Mouse (Mus musculus) c-Kit-positive CD71-positive TER-119-negative erythroid progenitor cells, embryonic 14.5 days (primary cell): ENCODE measurements at regions not wholly inside any gene's neighbourhood (a gene's known extent, or its start where the extent isn't known, plus 50 kb on each side); places are given as distances from the start of the nearest gene placed in this dataset.

ENCODE experiments used
- DNase-seq: peaks from one replicate; pipeline ENCODE4 v3.0.0-alpha.2; 2013; ENCODE audit warnings: low read depth

GRCm38 (mm10) chr13:115425610-115426562 is 324.1 kb upstream of the Itga1 start:
- DNase-seq, result no peak

DNA sequence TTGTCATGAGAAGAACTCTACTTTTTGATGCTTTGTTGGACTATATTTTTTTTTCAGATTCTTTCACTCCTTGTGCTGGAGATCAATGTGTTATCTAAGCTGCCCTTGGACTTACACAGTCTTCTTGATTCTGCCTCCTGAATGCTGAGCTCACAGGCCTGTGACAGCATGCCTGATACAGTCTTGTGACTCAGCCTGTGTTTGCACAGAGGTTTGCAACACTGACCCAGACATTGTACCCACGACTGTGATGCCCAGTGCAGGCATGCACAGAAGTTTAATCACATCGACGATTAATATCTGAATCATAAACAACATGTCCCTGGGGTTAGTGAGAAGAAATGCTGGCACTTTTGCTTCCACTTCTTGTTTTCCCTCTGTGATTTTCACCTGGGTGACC is 322.0 kb upstream of the Itga1 start:
- DNase-seq, result no peak

GRCm38 (mm10) chr13:115421483-115421882 is 319.7 kb upstream of the Itga1 start:
- DNase-seq, result no peak

- no peak for DNase-seq
These were observed 316.1 kb upstream of the Itga1 start for GRCm38 (mm10) chr13:115417829-115418228.

GRCm38 (mm10) chr13:115413721-115414531 is 312.2 kb upstream of the Itga1 start:
- no peak for DNase-seq

GRCm38 (mm10) chr13:115405916-115406315 is 304.2 kb upstream of the Itga1 start:
- DNase-seq, result no peak

DNA sequence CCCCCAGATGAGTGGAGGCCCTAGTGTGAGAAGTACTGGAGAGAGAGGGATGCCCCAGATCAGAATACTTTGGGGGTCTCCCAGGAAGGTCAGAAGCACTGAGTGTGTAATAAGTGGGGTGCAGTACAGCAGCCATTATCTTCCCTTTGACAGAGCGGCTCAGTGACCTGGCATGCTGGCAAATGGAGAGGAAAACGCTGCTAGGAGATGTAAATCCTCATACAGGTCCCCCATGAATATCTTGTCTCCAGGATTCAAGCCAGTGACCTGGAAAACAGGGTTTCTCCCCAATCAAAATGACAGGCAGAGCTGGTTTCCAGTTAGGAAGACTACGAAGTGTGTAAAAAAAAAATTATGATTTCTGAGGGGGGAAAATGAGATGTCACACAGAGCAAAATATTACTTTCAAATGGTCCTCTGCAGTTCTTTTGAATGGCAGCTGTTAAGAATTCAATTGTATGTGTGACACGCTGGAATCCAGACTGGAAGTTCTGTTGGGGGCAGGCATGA is 299.0 kb upstream of the Itga1 start:
- DNase-seq, result no peak

DNA sequence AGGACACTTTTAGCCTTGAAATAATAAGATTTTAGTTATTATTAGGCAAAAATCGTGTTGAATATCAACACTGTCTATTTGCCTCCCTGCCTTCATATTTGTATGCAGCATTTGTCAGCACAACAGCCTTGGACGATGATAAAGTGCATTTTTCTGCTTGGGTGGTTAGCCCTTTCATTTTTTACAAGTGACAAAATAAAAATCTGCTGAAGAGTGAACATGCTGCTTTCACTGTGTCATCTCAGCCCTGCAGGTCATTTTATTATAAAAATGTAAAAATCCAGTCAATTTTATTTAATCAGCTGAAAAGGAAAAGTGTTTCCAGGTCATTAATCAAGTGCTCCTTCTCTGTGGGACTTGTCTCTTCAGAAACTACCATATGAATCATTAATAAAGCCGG is 277.9 kb upstream of the Itga1 start:
- no peak for DNase-seq

DNA sequence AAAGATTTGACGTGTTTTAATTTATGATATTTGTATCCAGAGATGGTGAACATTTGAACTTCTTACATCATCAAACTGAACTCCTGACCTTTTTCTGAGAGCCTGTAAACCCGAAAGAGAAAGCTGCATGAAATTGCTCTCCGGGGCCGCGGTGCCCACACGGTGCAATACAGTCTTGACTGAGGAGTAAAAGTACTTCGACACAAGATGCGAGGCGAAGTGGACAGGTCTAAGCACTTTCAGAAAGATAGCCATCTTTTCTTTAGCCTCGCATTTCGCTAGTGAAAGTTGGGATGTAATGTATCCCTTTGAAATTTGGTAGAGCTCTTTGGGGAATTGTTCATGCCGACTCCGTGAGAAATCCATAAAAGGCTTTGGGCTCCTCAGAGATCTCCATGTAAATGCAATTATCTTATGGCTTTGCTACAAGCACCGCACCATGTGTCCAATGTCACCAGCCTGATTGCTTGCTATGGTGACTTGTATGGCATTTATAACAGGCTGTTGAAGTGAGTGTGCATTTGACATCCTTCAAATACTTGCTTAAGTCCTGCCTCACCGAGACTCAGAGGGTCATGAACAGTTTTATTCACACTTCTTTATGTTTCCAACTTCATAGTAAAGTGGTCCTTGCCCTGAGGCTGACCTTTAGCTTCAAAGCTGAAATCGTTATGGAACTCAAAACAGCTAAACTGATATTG is 274.6 kb upstream of the Itga1 start:
- no peak for DNase-seq

GRCm38 (mm10) chr13:115361457-115361856 is 259.7 kb upstream of the Itga1 start:
- DNase-seq, result no peak

GRCm38 (mm10) chr13:115347022-115347398 is 245.2 kb upstream of the Itga1 start:
- DNase-seq, result no peak

DNA sequence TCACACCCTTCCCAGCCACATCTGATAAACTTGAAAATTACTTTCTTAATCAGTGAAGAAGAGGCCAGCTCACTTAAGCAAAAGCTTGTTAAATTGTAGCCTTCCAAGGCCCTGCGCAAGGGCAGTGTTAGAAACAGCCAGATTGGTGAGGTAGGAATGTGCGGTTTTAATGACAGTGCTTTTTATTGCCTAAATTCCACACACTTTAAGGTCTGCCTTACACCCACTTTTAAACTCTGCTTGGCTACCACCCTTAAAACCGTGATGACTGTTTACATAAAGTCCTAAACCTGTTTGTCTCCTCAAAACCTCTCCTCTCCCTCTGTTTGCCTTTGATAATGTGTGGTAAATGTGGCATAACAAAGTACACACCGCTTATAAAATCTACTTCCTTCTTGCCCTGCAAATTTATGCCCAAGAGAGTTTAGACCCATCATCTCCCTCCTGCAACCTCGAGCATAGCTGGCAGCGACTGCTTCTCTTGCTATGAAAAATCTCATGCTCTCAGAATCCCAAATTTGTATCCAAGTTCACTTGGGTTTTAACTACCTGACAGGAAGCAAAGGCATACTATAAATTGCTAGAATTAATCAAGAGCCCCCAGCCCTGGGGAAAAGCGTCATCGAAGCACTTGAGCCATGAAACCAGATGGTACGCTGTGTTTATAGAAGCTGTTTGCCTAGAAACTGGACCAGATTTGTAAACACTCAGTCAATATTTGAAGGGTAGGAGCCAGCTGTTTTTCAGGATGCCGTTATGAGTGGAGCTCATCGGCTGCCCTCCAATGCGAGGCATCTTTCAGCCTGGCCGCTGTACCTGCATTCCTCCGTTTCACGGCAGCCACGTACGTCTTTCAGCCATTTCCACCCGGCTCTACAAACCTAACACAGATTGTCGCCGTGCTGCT is 244.6 kb upstream of the Itga1 start:
- no peak for DNase-seq

GRCm38 (mm10) chr13:115329000-115329960 is 227.5 kb upstream of the Itga1 start:
- DNase-seq, result no peak

GRCm38 (mm10) chr13:115326294-115326693 is 224.5 kb upstream of the Itga1 start:
- no peak for DNase-seq

GRCm38 (mm10) chr13:115316681-115317080 is 214.9 kb upstream of the Itga1 start:
- DNase-seq, result no peak

GRCm38 (mm10) chr13:115308586-115308985 is 206.8 kb upstream of the Itga1 start:
- DNase-seq, result no peak

DNA sequence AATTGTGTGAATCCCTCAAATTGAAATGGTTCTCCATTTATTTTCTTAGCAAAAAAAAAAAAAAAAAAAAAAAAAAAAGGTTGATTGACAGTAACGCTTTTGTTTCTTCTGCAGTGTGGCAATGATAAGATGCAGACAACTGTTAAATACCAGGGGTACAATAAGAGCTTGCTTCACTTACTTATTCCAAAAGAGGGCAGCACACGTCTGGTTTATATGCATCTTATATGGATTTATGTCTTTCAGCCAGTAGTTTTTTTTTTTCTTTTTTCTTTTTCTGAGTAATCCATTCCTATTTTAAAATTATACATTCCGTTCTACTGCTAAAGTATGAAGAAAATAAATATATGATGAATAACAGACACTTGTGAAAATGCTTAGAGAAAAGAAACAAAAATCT is 185.6 kb upstream of the Itga1 start:
- DNase-seq, result no peak

GRCm38 (mm10) chr13:115266164-115266563 is 164.4 kb upstream of the Itga1 start:
- no peak for DNase-seq

GRCm38 (mm10) chr13:115257345-115257744 is 155.6 kb upstream of the Itga1 start:
- no peak for DNase-seq

DNA sequence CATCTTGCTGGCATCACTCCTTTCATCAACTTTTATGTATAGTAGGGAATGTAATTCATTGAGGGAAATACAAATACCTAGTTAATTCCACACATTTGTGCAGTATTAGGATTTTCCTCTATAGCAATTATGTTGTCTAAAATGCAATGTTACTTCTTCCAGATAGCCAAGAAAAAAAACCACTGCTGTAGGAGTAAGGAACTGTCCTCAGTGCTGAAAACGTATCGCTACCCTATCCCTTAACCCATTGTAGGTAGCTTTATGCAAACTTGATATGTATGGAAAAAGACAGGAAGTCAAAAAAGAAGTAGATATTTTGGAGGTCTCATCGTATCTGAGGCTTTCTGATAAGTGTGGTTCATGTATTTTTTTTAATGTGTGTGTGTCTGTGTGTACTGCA is 150.8 kb upstream of the Itga1 start:
- no peak for DNase-seq
